Comparison of ENCODE assay signal across 8 mouse cellular contexts in the genomic region with DNA sequence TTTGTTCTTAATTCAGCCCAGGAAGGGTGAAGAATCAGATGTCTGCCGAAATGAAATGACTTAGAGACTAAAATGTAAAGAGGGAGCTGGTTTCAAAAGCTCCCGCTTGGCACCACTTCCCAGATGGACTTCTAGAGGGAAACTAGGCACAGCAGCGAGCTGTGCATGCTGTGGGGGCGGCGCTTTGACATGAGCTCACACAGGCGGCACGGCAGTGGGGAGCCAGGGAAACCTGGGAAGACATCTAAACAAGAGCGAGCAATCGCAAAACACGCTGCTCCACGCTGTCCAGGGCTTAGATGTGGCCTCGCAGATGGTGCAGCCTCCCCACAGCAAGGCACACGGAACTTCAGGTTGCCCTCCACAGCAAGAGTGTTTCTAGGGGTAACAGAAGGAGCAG. TPM values are rescaled to one million over a fixed set of nuclear protein-coding genes. Genes with fewer than 3 reads are reported as not detected.
DNase-seq lines count a peak whose midpoint lies in the region; ATAC-seq lines count a peak whose summit lies in the region.

No protein-coding gene starts in this region.

- ATAC-seq in hindbrain, embryonic 13.5 days (ENCODE audit: low FRiP score) = no peak
- ATAC-seq in hindbrain, embryonic 11.5 days (ENCODE audit: low FRiP score) = no peak
- ATAC-seq in limb, embryonic 13.5 days (ENCODE audit: low FRiP score, low read depth) = no peak

- WGBS in hindbrain, embryonic 13.5 days = 39% methylated on average over 13 of the region's 13 CpGs
- 43% methylated on average over 13 of the region's 13 CpGs for WGBS in hindbrain, embryonic 11.5 days
- WGBS in limb, embryonic 13.5 days = 19% methylated on average over 13 of the region's 13 CpGs

- H3K4me1 ChIP-seq in hindbrain, embryonic 13.5 days (replicated peaks) = peaks cover 87% of the 10 kb centered on the region
- H3K4me1 ChIP-seq in hindbrain, embryonic 11.5 days (replicated peaks; ENCODE audit: control insufficient read depth, insufficient read depth, low read length) = no peaks in the 10 kb centered on the region
- peaks cover 98% of the 10 kb centered on the region for H3K4me1 ChIP-seq in limb, embryonic 13.5 days

- peak overlapping the region; percentile 45; the same call in 1 of the 2 replicates for H3K27ac ChIP-seq in hindbrain, embryonic 13.5 days
- H3K27ac ChIP-seq in hindbrain, embryonic 11.5 days (ENCODE audit: low read depth, low read length) = no peak overlapping the region
- H3K27ac ChIP-seq in limb, embryonic 13.5 days = peak overlapping the region; percentile 84

- peak overlapping the region; percentile 58 for H3K9ac ChIP-seq in hindbrain, embryonic 13.5 days
- H3K9ac ChIP-seq in hindbrain, embryonic 11.5 days (ENCODE audit: low read depth, low read length) = no peak overlapping the region
- H3K9ac ChIP-seq in limb, embryonic 13.5 days = peak overlapping the region; percentile 54; the same call in 1 of the 2 replicates

- DNase-seq in hindbrain, embryonic 11.5 days (ENCODE audit: low spot score) = no peak
- DNase-seq in NIH3T3 (ENCODE audit: low read depth) = peak; percentile 32
- DNase-seq in cerebellum, postnatal 36 days = peak; percentile 50 to 54
- DNase-seq in thymus, postnatal 14 days = no peak
- DNase-seq in gastrocnemius, adult 8-10 months (ENCODE audit: low spot score in 2 of 2) = no peak
- no peak for DNase-seq in c-Kit-positive CD71-positive TER-119-positive erythroid progenitor cells, embryonic 14.5 days (ENCODE audit: low spot score)

- no peaks in the 10 kb centered on the region for H3K9me3 ChIP-seq in hindbrain, embryonic 13.5 days
- H3K9me3 ChIP-seq in hindbrain, embryonic 11.5 days (ENCODE audit: control insufficient read depth, low read length) = no peaks in the 10 kb centered on the region
- no peaks in the 10 kb centered on the region for H3K9me3 ChIP-seq in limb, embryonic 13.5 days

- no peaks in the 10 kb centered on the region for H3K27me3 ChIP-seq in hindbrain, embryonic 13.5 days
- no peaks in the 10 kb centered on the region for H3K27me3 ChIP-seq in hindbrain, embryonic 11.5 days (ENCODE audit: control insufficient read depth, insufficient read depth, low read length)
- no peaks in the 10 kb centered on the region for H3K27me3 ChIP-seq in limb, embryonic 13.5 days

- H3K4me2 ChIP-seq in hindbrain, embryonic 13.5 days = no peak overlapping the region
- no peak overlapping the region for H3K4me2 ChIP-seq in hindbrain, embryonic 11.5 days (replicated peaks; ENCODE audit: low read depth, low read length)
- H3K4me2 ChIP-seq in limb, embryonic 13.5 days (replicated peaks) = peak overlapping the region; percentile 38

- H3K36me3 ChIP-seq in hindbrain, embryonic 13.5 days = peaks cover 19% of the 10 kb centered on the region; the same call in 1 of the 2 replicates
- 0 out of 2 replicates have a peak, but pooled peaks cover 7% of the 10 kb centered on the region for H3K36me3 ChIP-seq in hindbrain, embryonic 11.5 days (ENCODE audit: control insufficient read depth, insufficient read depth, low read length)
- peaks cover 53% of the 10 kb centered on the region for H3K36me3 ChIP-seq in limb, embryonic 13.5 days

- no peak overlapping the region for H3K4me3 ChIP-seq in hindbrain, embryonic 13.5 days
- H3K4me3 ChIP-seq in hindbrain, embryonic 11.5 days (ENCODE audit: low read depth, low read length) = no peak overlapping the region
- H3K4me3 ChIP-seq in limb, embryonic 13.5 days = no peak overlapping the region

RNA-seq across cellular contexts. Expression of a gene that starts 23.2 kb away (rescaled TPM):
- 369 and 380 TPM in 2 replicates for polyA plus RNA-seq in hindbrain, embryonic 13.5 days (2015; fragmentation: Nextera tagmentation; extraction: Ambion mirVana)
- polyA plus RNA-seq in hindbrain, embryonic 11.5 days (2014; fragmentation: Nextera tagmentation; extraction: Ambion mirVana) = 578 and 619 TPM in 2 replicates
- 422 and 433 TPM in 2 replicates for polyA plus RNA-seq in limb, embryonic 13.5 days (2015; fragmentation: Nextera tagmentation; extraction: Ambion mirVana)
- 10 to 100 TPM; 56.9 to 69.8 (median 60.2) TPM for total RNA-seq in gastrocnemius, adult 8-10 months (2022)

Comparison
In these comparisons a context has a peak if more than half of its experiments do, and no peak if none do; other contexts are left out.
1. DNase-seq: peak in NIH3T3 (single experiment) and cerebellum, postnatal 36 days (2 of 2); none in hindbrain, embryonic 11.5 days (single experiment), thymus, postnatal 14 days (single experiment), gastrocnemius, adult 8-10 months (0 of 2) and c-Kit-positive CD71-positive TER-119-positive erythroid progenitor cells, embryonic 14.5 days (single experiment).